In the genomic region with DNA sequence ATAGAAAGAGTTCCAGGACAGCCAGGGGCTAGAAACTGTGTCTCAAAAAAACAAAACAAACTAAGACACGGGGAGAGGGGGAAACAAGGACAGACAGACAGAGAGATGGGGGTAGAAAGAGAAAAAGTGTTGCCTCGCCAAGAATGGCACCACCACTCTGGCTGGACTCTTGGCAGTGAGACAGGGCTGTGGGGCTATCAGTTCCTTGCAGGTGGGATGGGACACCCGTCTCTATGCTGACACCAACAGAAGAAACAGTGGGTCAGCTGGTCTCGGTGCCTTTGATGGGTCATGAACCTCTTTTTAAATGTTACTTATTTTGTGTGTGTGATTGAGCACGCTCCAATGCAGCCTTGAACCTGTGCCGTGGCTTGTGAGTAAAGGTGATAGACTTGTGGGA, we compare ENCODE assay signal across 9 mouse cellular contexts. TPM values are rescaled to one million over a fixed set of nuclear protein-coding genes. Genes with fewer than 3 reads are reported as not detected.
DNase-seq lines count a peak whose midpoint lies in the region; ATAC-seq and TF ChIP-seq lines count a peak whose summit lies in the region.
"Had no signal": no experiment of that assay in that cellular context is flagged by ENCODE, and none has a peak within 500 bp of the region (broad histone marks: within the 10 kb centered on the region; RNA-seq: fewer than 3 reads in every experiment).

No protein-coding gene starts in this region.

- TF ChIP-seq CTCF in forebrain, postnatal 0 days (IDR thresholded peaks at IDR 0.05; ENCODE audit: low read depth) = no peak

- H3K36me3 ChIP-seq in kidney, embryonic 14.5 days (ENCODE audit: control insufficient read depth, insufficient read depth, low read length) = no peaks in the 10 kb centered on the region
- H3K36me3 ChIP-seq in embryonic facial prominence, embryonic 11.5 days (replicated peaks; ENCODE audit: control insufficient read depth, insufficient read depth, low read depth, low read length) = no peaks in the 10 kb centered on the region
- H3K36me3 ChIP-seq in forebrain, postnatal 0 days (ENCODE audit: insufficient read depth) = no peaks in the 10 kb centered on the region
- H3K36me3 ChIP-seq in midbrain, embryonic 14.5 days (ENCODE audit: control insufficient read depth, insufficient read depth, low read length) = no peaks in the 10 kb centered on the region

- H3K4me1 ChIP-seq in kidney, embryonic 14.5 days (ENCODE audit: control insufficient read depth, insufficient read depth, low read length) = peaks cover 21% of the 10 kb centered on the region
- peaks cover 6% of the 10 kb centered on the region; the same call in 1 of the 2 replicates for H3K4me1 ChIP-seq in embryonic facial prominence, embryonic 11.5 days (ENCODE audit: control insufficient read depth, insufficient read depth, low read length)
- H3K4me1 ChIP-seq in forebrain, postnatal 0 days (ENCODE audit: insufficient read depth) = 0 out of 2 replicates have a peak, but pooled peaks cover 12% of the 10 kb centered on the region
- H3K4me1 ChIP-seq in midbrain, embryonic 14.5 days (ENCODE audit: control insufficient read depth, insufficient read depth, low read length) = peaks cover 12% of the 10 kb centered on the region

- no peak overlapping the region for H3K4me2 ChIP-seq in kidney, embryonic 14.5 days (replicated peaks; ENCODE audit: low read depth, low read length)
- H3K4me2 ChIP-seq in embryonic facial prominence, embryonic 11.5 days (ENCODE audit: low read depth, low read length) = no peak overlapping the region
- H3K4me2 ChIP-seq in forebrain, postnatal 0 days (ENCODE audit: low read depth) = peak overlapping the region; percentile 78
- peak overlapping the region; percentile 68 for H3K4me2 ChIP-seq in midbrain, embryonic 14.5 days (ENCODE audit: low read length)

- H3K27ac ChIP-seq in kidney, embryonic 14.5 days (ENCODE audit: low read depth, low read length) = peak overlapping the region; percentile 68; the same call in 1 of the 2 replicates
- H3K27ac ChIP-seq in embryonic facial prominence, embryonic 11.5 days (replicated peaks; ENCODE audit: low read depth, low read length) = no peak overlapping the region; the same call in 1 of the 2 replicates
- peak overlapping the region; percentile 77 for H3K27ac ChIP-seq in forebrain, postnatal 0 days (ENCODE audit: low read depth, low read length)
- H3K27ac ChIP-seq in midbrain, embryonic 14.5 days (replicated peaks; ENCODE audit: low read depth, low read length) = peak overlapping the region; percentile 81; the same call in 1 of the 2 replicates
- H3K27ac ChIP-seq: macrophage had no signal

- no peak overlapping the region for H3K4me3 ChIP-seq in kidney, embryonic 14.5 days (ENCODE audit: low read length)
- no peak overlapping the region for H3K4me3 ChIP-seq in embryonic facial prominence, embryonic 11.5 days (ENCODE audit: low read depth, low read length)
- H3K4me3 ChIP-seq in forebrain, postnatal 0 days (ENCODE audit: low read depth, low read length) = peak overlapping the region; percentile 43
- 0 out of 2 replicates have a peak overlapping the region, but pooled peaks have one; percentile 39 for H3K4me3 ChIP-seq in midbrain, embryonic 14.5 days (replicated peaks; ENCODE audit: low read depth, low read length)

- H3K9ac ChIP-seq in kidney, embryonic 14.5 days (ENCODE audit: low read depth, low read length) = no peak overlapping the region
- peak overlapping the region; percentile 70; the same call in 1 of the 2 replicates for H3K9ac ChIP-seq in embryonic facial prominence, embryonic 11.5 days (replicated peaks; ENCODE audit: low read length)
- H3K9ac ChIP-seq in forebrain, postnatal 0 days = peak overlapping the region; percentile 56
- H3K9ac ChIP-seq in midbrain, embryonic 14.5 days (replicated peaks; ENCODE audit: low read length) = no peak overlapping the region

- ATAC-seq in kidney, embryonic 14.5 days (ENCODE audit: low FRiP score, low TSS enrichment) = no peak
- no peak for ATAC-seq in embryonic facial prominence, embryonic 11.5 days (replicated peaks; ENCODE audit: insufficient number of reproducible peaks, low FRiP score, low TSS enrichment, low read depth)
- no peak for ATAC-seq in forebrain, postnatal 0 days
- ATAC-seq in midbrain, embryonic 14.5 days (ENCODE audit: low FRiP score, low TSS enrichment) = no peak
- ATAC-seq in granulocyte monocyte progenitor cell, adult 5-6 weeks (replicated peaks; ENCODE audit: poor library complexity, severe bottlenecking) = no peak

- no peak for DNase-seq in kidney, adult 8-10 months
- DNase-seq in embryonic facial prominence, embryonic 11.5 days (ENCODE audit: low spot score) = no peak
- no peak for DNase-seq in forebrain, postnatal 0 days
- no peak for DNase-seq in midbrain, embryonic 14.5 days
- no peak for DNase-seq in adrenal gland, adult (ENCODE audit: inconsistent age in 2 of 2, low spot score in 1 of 2)
- DNase-seq: right cerebral cortex, postnatal 25 days had no signal

- H3K27me3 ChIP-seq in kidney, embryonic 14.5 days (ENCODE audit: control insufficient read depth, insufficient read depth, low read length) = no peaks in the 10 kb centered on the region
- no peaks in the 10 kb centered on the region for H3K27me3 ChIP-seq in embryonic facial prominence, embryonic 11.5 days (ENCODE audit: control insufficient read depth, insufficient read depth, low read length)
- no peaks in the 10 kb centered on the region for H3K27me3 ChIP-seq in forebrain, postnatal 0 days (ENCODE audit: insufficient read depth, low read length)
- no peaks in the 10 kb centered on the region for H3K27me3 ChIP-seq in midbrain, embryonic 14.5 days (ENCODE audit: control insufficient read depth, insufficient read depth, low read length)

- no peaks in the 10 kb centered on the region for H3K9me3 ChIP-seq in kidney, embryonic 14.5 days (ENCODE audit: control insufficient read depth, low read length)
- no peaks in the 10 kb centered on the region for H3K9me3 ChIP-seq in embryonic facial prominence, embryonic 11.5 days (replicated peaks; ENCODE audit: control insufficient read depth, low read length)
- H3K9me3 ChIP-seq in forebrain, postnatal 0 days (ENCODE audit: low read length) = no peaks in the 10 kb centered on the region
- no peaks in the 10 kb centered on the region for H3K9me3 ChIP-seq in midbrain, embryonic 14.5 days (ENCODE audit: control insufficient read depth, low read length)

- 80% methylated on average over 6 of the region's 6 CpGs for WGBS in kidney, embryonic 14.5 days
- 77% methylated on average over 6 of the region's 6 CpGs for WGBS in embryonic facial prominence, embryonic 11.5 days
- WGBS in forebrain, postnatal 0 days = 62% methylated on average over 6 of the region's 6 CpGs
- 75% methylated on average over 6 of the region's 6 CpGs for WGBS in midbrain, embryonic 14.5 days

RNA-seq across cellular contexts. Expression of a gene that starts 6.8 kb away (rescaled TPM):
- 5.7 and 8.5 TPM in 2 replicates for polyA plus RNA-seq in kidney, embryonic 14.5 days (2014; fragmentation: Nextera tagmentation; extraction: Ambion mirVana)
- 3.0 and 4.2 TPM in 2 replicates for polyA plus RNA-seq in embryonic facial prominence, embryonic 11.5 days (2014; fragmentation: Nextera tagmentation; extraction: Ambion mirVana)
- 19.3 and 21.8 TPM in 2 replicates for total RNA-seq in forebrain, postnatal 0 days (2014; rRNA removed)
- polyA plus RNA-seq in forebrain, postnatal 0 days (2015; fragmentation: Nextera tagmentation; extraction: Ambion mirVana) = 12.5 and 18.4 TPM in 2 replicates
- polyA plus RNA-seq in midbrain, embryonic 14.5 days (2014; fragmentation: Nextera tagmentation; extraction: Ambion mirVana) = 17.1 and 18.6 TPM in 2 replicates
- total RNA-seq in granulocyte monocyte progenitor cell, adult 5-6 weeks (2014; fragmentation: Nextera tagmentation) = 16.3 and 26.3 TPM in 2 replicates
- total RNA-seq in granulocyte monocyte progenitor cell, adult 5-6 weeks (2017) = 6.5 and 6.6 TPM in 2 replicates

RNA-seq across cellular contexts. Expression of a gene that starts 9.7 kb away (rescaled TPM):
- 30.9 and 58.9 TPM in 2 replicates for polyA plus RNA-seq in kidney, embryonic 14.5 days (2014; fragmentation: Nextera tagmentation; extraction: Ambion mirVana)
- polyA plus RNA-seq in embryonic facial prominence, embryonic 11.5 days (2014; fragmentation: Nextera tagmentation; extraction: Ambion mirVana) = 46.4 and 52.3 TPM in 2 replicates
- 8.9 and 12.7 TPM in 2 replicates for total RNA-seq in forebrain, postnatal 0 days (2014; rRNA removed)
- polyA plus RNA-seq in forebrain, postnatal 0 days (2015; fragmentation: Nextera tagmentation; extraction: Ambion mirVana) = 3.5 and 4.9 TPM in 2 replicates
- polyA plus RNA-seq in midbrain, embryonic 14.5 days (2014; fragmentation: Nextera tagmentation; extraction: Ambion mirVana) = 3.4 and 8.5 TPM in 2 replicates
- total RNA-seq in granulocyte monocyte progenitor cell, adult 5-6 weeks (2014; fragmentation: Nextera tagmentation) = not detected in 2 replicates
- total RNA-seq in granulocyte monocyte progenitor cell, adult 5-6 weeks (2017) = not detected in 2 replicates
- polyA plus RNA-seq: macrophage had no signal

RNA-seq across cellular contexts. Expression of a gene that starts 26.0 kb away (rescaled TPM):
- 52.7 and 62.5 TPM in 2 replicates for polyA plus RNA-seq in kidney, embryonic 14.5 days (2014; fragmentation: Nextera tagmentation; extraction: Ambion mirVana)
- 40.3 and 51.8 TPM in 2 replicates for polyA plus RNA-seq in embryonic facial prominence, embryonic 11.5 days (2014; fragmentation: Nextera tagmentation; extraction: Ambion mirVana)
- 10.8 and 11.4 TPM in 2 replicates for total RNA-seq in forebrain, postnatal 0 days (2014; rRNA removed)
- polyA plus RNA-seq in forebrain, postnatal 0 days (2015; fragmentation: Nextera tagmentation; extraction: Ambion mirVana) = 9.9 and 11.6 TPM in 2 replicates
- 12.0 and 12.9 TPM in 2 replicates for polyA plus RNA-seq in midbrain, embryonic 14.5 days (2014; fragmentation: Nextera tagmentation; extraction: Ambion mirVana)
- total RNA-seq in granulocyte monocyte progenitor cell, adult 5-6 weeks (2014; fragmentation: Nextera tagmentation) = 9.4 and 9.9 TPM in 2 replicates
- 2.9 and 5.6 TPM in 2 replicates for total RNA-seq in granulocyte monocyte progenitor cell, adult 5-6 weeks (2017)

RNA-seq across cellular contexts. Expression of a gene that starts 32.7 kb away (rescaled TPM):
- polyA plus RNA-seq in kidney, embryonic 14.5 days (2014; fragmentation: Nextera tagmentation; extraction: Ambion mirVana) = 104 and 141 TPM in 2 replicates
- 136 and 148 TPM in 2 replicates for polyA plus RNA-seq in embryonic facial prominence, embryonic 11.5 days (2014; fragmentation: Nextera tagmentation; extraction: Ambion mirVana)
- 136 and 153 TPM in 2 replicates for total RNA-seq in forebrain, postnatal 0 days (2014; rRNA removed)
- 52.3 and 55.6 TPM in 2 replicates for polyA plus RNA-seq in forebrain, postnatal 0 days (2015; fragmentation: Nextera tagmentation; extraction: Ambion mirVana)
- 82.0 and 95.9 TPM in 2 replicates for polyA plus RNA-seq in midbrain, embryonic 14.5 days (2014; fragmentation: Nextera tagmentation; extraction: Ambion mirVana)
- total RNA-seq in granulocyte monocyte progenitor cell, adult 5-6 weeks (2014; fragmentation: Nextera tagmentation) = 238 and 321 TPM in 2 replicates
- 239 and 278 TPM in 2 replicates for total RNA-seq in granulocyte monocyte progenitor cell, adult 5-6 weeks (2017)

RNA-seq across cellular contexts. Expression of a gene that starts 45.8 kb away (rescaled TPM):
- 6.2 and 6.4 TPM in 2 replicates for polyA plus RNA-seq in kidney, embryonic 14.5 days (2014; fragmentation: Nextera tagmentation; extraction: Ambion mirVana)
- polyA plus RNA-seq in embryonic facial prominence, embryonic 11.5 days (2014; fragmentation: Nextera tagmentation; extraction: Ambion mirVana) = 6.6 and 7.8 TPM in 2 replicates
- total RNA-seq in forebrain, postnatal 0 days (2014; rRNA removed) = 15.2 and 16.2 TPM in 2 replicates
- polyA plus RNA-seq in forebrain, postnatal 0 days (2015; fragmentation: Nextera tagmentation; extraction: Ambion mirVana) = 15.8 and 23.4 TPM in 2 replicates
- 13.7 and 18.3 TPM in 2 replicates for polyA plus RNA-seq in midbrain, embryonic 14.5 days (2014; fragmentation: Nextera tagmentation; extraction: Ambion mirVana)
- total RNA-seq in granulocyte monocyte progenitor cell, adult 5-6 weeks (2014; fragmentation: Nextera tagmentation) = 0.53 TPM in 1 of 2 replicates, not detected in the other
- total RNA-seq in granulocyte monocyte progenitor cell, adult 5-6 weeks (2017) = 0.43 and 5.2 TPM in 2 replicates

Comparison
In these comparisons a context has a peak if more than half of its experiments do, and no peak if none do; other contexts are left out.
1. H3K4me2 ChIP-seq: peak in forebrain, postnatal 0 days (single experiment) and midbrain, embryonic 14.5 days (single experiment); none in kidney, embryonic 14.5 days (single experiment) and embryonic facial prominence, embryonic 11.5 days (single experiment).
2. H3K4me3 ChIP-seq: peak in forebrain, postnatal 0 days (single experiment) and midbrain, embryonic 14.5 days (single experiment); none in kidney, embryonic 14.5 days (single experiment) and embryonic facial prominence, embryonic 11.5 days (single experiment).
3. H3K9ac ChIP-seq: peak in embryonic facial prominence, embryonic 11.5 days (single experiment) and forebrain, postnatal 0 days (single experiment); none in kidney, embryonic 14.5 days (single experiment) and midbrain, embryonic 14.5 days (single experiment).